Mouse (Mus musculus): ENCODE measurements around the gene Krt80. TPM values are rescaled to one million over a fixed set of nuclear protein-coding genes. Genes with fewer than 3 reads are reported as not detected.

Gene Krt80
- polyA plus RNA-seq, 1 experiment from 2014 or later, result 0.10 TPM

GRCm38 (mm10) chr15:101318889-101319765, 50.8 kb downstream of the Krt80 start:
- WGBS, result 69% methylated on average over 14 of the region's 14 CpGs
- H3K4me3 ChIP-seq (ENCODE audit: low read depth, low read length), result no peak overlapping the region

GRCm38 (mm10) chr15:101317814-101318500, 52.0 kb downstream of the Krt80 start:
- no peaks in the 10 kb centered on the region for H3K36me3 ChIP-seq (ENCODE audit: control insufficient read depth, insufficient read depth, low read length)
- H3K9ac ChIP-seq (ENCODE audit: low read depth, low read length), result no peak overlapping the region
- H3K4me1 ChIP-seq (ENCODE audit: control insufficient read depth, insufficient read depth, low read length), result peaks cover 3% of the 10 kb centered on the region
- no peaks in the 10 kb centered on the region for H3K9me3 ChIP-seq (replicated peaks; ENCODE audit: control insufficient read depth, low read length, poor library complexity, severe bottlenecking)
- H3K4me2 ChIP-seq (ENCODE audit: low read length), result no peak overlapping the region
- ATAC-seq, result no peak
- no peaks in the 10 kb centered on the region for H3K27me3 ChIP-seq (ENCODE audit: control insufficient read depth, insufficient read depth, low read depth, low read length)
- WGBS, result 87% methylated on average over 2 of the region's 2 CpGs
- no peak overlapping the region for H3K27ac ChIP-seq (ENCODE audit: low read length)
- no peak overlapping the region for H3K4me3 ChIP-seq (ENCODE audit: low read depth, low read length)

More at GRCm38 (mm10) chr15:101318889-101319765, 50.8 kb downstream of the Krt80 start:
- Histone ChIP-seq H3K9me3 (replicated peaks; ENCODE audit: control insufficient read depth, low read length, poor library complexity, severe bottlenecking) (no peaks in the 10 kb centered on the region), H3K9ac (ENCODE audit: low read depth, low read length) (no peak overlapping the region), H3K4me1 (ENCODE audit: control insufficient read depth, insufficient read depth, low read length) (peaks cover 3% of the 10 kb centered on the region), H3K27ac (ENCODE audit: low read length) (no peak overlapping the region), H3K27me3 (ENCODE audit: control insufficient read depth, insufficient read depth, low read depth, low read length) (no peaks in the 10 kb centered on the region), H3K36me3 (ENCODE audit: control insufficient read depth, insufficient read depth, low read length) (no peaks in the 10 kb centered on the region), H3K4me2 (ENCODE audit: low read length) (no peak overlapping the region)
- ATAC-seq, result no peak

GRCm38 (mm10) chr15:101316913-101317813, 52.8 kb downstream of the Krt80 start:
- ATAC-seq, result no peak
- no peak overlapping the region for H3K4me2 ChIP-seq (ENCODE audit: low read length)
- 83% methylated on average over 18 of the region's 18 CpGs for WGBS
- no peak overlapping the region for H3K27ac ChIP-seq (ENCODE audit: low read length)
- no peaks in the 10 kb centered on the region for H3K36me3 ChIP-seq (ENCODE audit: control insufficient read depth, insufficient read depth, low read length)
- H3K9ac ChIP-seq (ENCODE audit: low read depth, low read length), result no peak overlapping the region
- no peaks in the 10 kb centered on the region for H3K27me3 ChIP-seq (ENCODE audit: control insufficient read depth, insufficient read depth, low read depth, low read length)
- no peaks in the 10 kb centered on the region for H3K9me3 ChIP-seq (replicated peaks; ENCODE audit: control insufficient read depth, low read length, poor library complexity, severe bottlenecking)
- peaks cover 3% of the 10 kb centered on the region for H3K4me1 ChIP-seq (ENCODE audit: control insufficient read depth, insufficient read depth, low read length)
- no peak overlapping the region for H3K4me3 ChIP-seq (ENCODE audit: low read depth, low read length)

- Histone ChIP-seq H3K4me2 (ENCODE audit: low read length) (peak overlapping the region; percentile 33), H3K9ac (ENCODE audit: low read depth, low read length) (no peak overlapping the region), H3K4me3 (ENCODE audit: low read depth, low read length) (peak overlapping the region; percentile 19; the same call in 1 of the 2 replicates), H3K36me3 (ENCODE audit: control insufficient read depth, insufficient read depth, low read length) (no peaks in the 10 kb centered on the region), H3K4me1 (ENCODE audit: control insufficient read depth, insufficient read depth, low read length) (peaks cover 3% of the 10 kb centered on the region), H3K9me3 (replicated peaks; ENCODE audit: control insufficient read depth, low read length, poor library complexity, severe bottlenecking) (no peaks in the 10 kb centered on the region), H3K27ac (ENCODE audit: low read length) (no peak overlapping the region), H3K27me3 (ENCODE audit: control insufficient read depth, insufficient read depth, low read depth, low read length) (no peaks in the 10 kb centered on the region)
- no peak for ATAC-seq
- WGBS, result 78% methylated on average over 13 of the region's 13 CpGs
Measured at GRCm38 (mm10) chr15:101316279-101316912, 53.6 kb downstream of the Krt80 start.

- Histone ChIP-seq H3K4me3 (ENCODE audit: low read depth, low read length) (peak overlapping the region; percentile 19; the same call in 1 of the 2 replicates), H3K27ac (ENCODE audit: low read length) (no peak overlapping the region)
Measured at GRCm38 (mm10) chr15:101315832-101316231, 54.1 kb downstream of the Krt80 start.

GRCm38 (mm10) chr15:101315378-101315777, 54.6 kb downstream of the Krt80 start:
- H3K27me3 ChIP-seq (ENCODE audit: control insufficient read depth, insufficient read depth, low read depth, low read length), result no peaks in the 10 kb centered on the region
- 77% methylated on average over 4 of the region's 4 CpGs for WGBS
- H3K27ac ChIP-seq (ENCODE audit: low read length), result no peak overlapping the region
- no peak for ATAC-seq
- H3K4me1 ChIP-seq (ENCODE audit: control insufficient read depth, insufficient read depth, low read length), result peaks cover 3% of the 10 kb centered on the region
- peak overlapping the region; percentile 33 for H3K4me2 ChIP-seq (ENCODE audit: low read length)
- no peaks in the 10 kb centered on the region for H3K36me3 ChIP-seq (ENCODE audit: control insufficient read depth, insufficient read depth, low read length)
- H3K4me3 ChIP-seq (ENCODE audit: low read depth, low read length), result no peak overlapping the region
- no peaks in the 10 kb centered on the region for H3K9me3 ChIP-seq (replicated peaks; ENCODE audit: control insufficient read depth, low read length, poor library complexity, severe bottlenecking)
- no peak overlapping the region for H3K9ac ChIP-seq (ENCODE audit: low read depth, low read length)

More at GRCm38 (mm10) chr15:101315832-101316231, 54.1 kb downstream of the Krt80 start:
- Histone ChIP-seq H3K4me2 (ENCODE audit: low read length) (peak overlapping the region; percentile 33), H3K4me1 (ENCODE audit: control insufficient read depth, insufficient read depth, low read length) (peaks cover 3% of the 10 kb centered on the region), H3K9ac (ENCODE audit: low read depth, low read length) (no peak overlapping the region), H3K9me3 (replicated peaks; ENCODE audit: control insufficient read depth, low read length, poor library complexity, severe bottlenecking) (no peaks in the 10 kb centered on the region), H3K36me3 (ENCODE audit: control insufficient read depth, insufficient read depth, low read length) (no peaks in the 10 kb centered on the region), H3K27me3 (ENCODE audit: control insufficient read depth, insufficient read depth, low read depth, low read length) (no peaks in the 10 kb centered on the region)
- WGBS, result 7% methylated on average over 11 of the region's 11 CpGs
- ATAC-seq, result peak; percentile 80

- ATAC-seq, result no peak
- Histone ChIP-seq H3K27me3 (ENCODE audit: control insufficient read depth, insufficient read depth, low read depth, low read length) (no peaks in the 10 kb centered on the region), H3K9ac (ENCODE audit: low read depth, low read length) (no peak overlapping the region), H3K9me3 (replicated peaks; ENCODE audit: control insufficient read depth, low read length, poor library complexity, severe bottlenecking) (no peaks in the 10 kb centered on the region), H3K4me2 (ENCODE audit: low read length) (no peak overlapping the region), H3K4me1 (ENCODE audit: control insufficient read depth, insufficient read depth, low read length) (peaks cover 10% of the 10 kb centered on the region), H3K36me3 (ENCODE audit: control insufficient read depth, insufficient read depth, low read length) (no peaks in the 10 kb centered on the region), H3K27ac (ENCODE audit: low read length) (no peak overlapping the region), H3K4me3 (ENCODE audit: low read depth, low read length) (no peak overlapping the region)
- 89% methylated on average over 6 of the region's 6 CpGs for WGBS
Measured at GRCm38 (mm10) chr15:101312006-101312405, 58.0 kb downstream of the Krt80 start.

- WGBS, result 64% methylated on average over 12 of the region's 15 CpGs
- ATAC-seq, result no peak
- H3K4me1 ChIP-seq (ENCODE audit: control insufficient read depth, insufficient read depth, low read length), result peaks cover 10% of the 10 kb centered on the region
- no peaks in the 10 kb centered on the region for H3K9me3 ChIP-seq (replicated peaks; ENCODE audit: control insufficient read depth, low read length, poor library complexity, severe bottlenecking)
- no peak overlapping the region for H3K9ac ChIP-seq (ENCODE audit: low read depth, low read length)
- H3K36me3 ChIP-seq (ENCODE audit: control insufficient read depth, insufficient read depth, low read length), result no peaks in the 10 kb centered on the region
- H3K4me2 ChIP-seq (ENCODE audit: low read length), result no peak overlapping the region
- H3K27me3 ChIP-seq (ENCODE audit: control insufficient read depth, insufficient read depth, low read depth, low read length), result no peaks in the 10 kb centered on the region
- H3K27ac ChIP-seq (ENCODE audit: low read length), result no peak overlapping the region
- no peak overlapping the region for H3K4me3 ChIP-seq (ENCODE audit: low read depth, low read length)
Measured at GRCm38 (mm10) chr15:101311087-101311770, 58.7 kb downstream of the Krt80 start.

Data from midbrain, embryonic 16.5 days (tissue).